Comparison of ENCODE assay signal across 19 mouse cellular contexts in the genomic region with DNA sequence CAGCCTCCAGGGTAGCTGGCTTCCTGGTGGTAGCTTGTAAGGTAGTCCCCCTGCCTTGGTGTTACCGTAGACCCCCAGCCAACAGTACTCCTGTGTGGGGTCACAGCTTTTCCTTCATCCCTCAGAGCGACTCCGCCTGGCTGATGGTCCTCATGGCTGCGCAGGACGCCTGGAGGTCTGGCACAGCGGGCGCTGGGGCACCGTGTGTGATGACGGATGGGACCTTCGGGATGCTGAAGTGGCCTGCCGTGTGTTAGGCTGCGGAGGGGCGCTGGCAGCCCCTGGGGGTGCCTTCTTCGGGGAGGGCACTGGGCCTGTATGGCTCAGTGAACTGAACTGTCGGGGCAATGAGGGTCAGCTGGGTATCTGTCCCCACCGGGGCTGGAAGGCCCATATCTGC. TPM values are rescaled to one million over a fixed set of nuclear protein-coding genes. Genes with fewer than 3 reads are reported as not detected.
DNase-seq lines count a peak whose midpoint lies in the region; ATAC-seq and TF ChIP-seq lines count a peak whose summit lies in the region.
"Had no signal": no experiment of that assay in that cellular context is flagged by ENCODE, and none has a peak within 500 bp of the region (broad histone marks: within the 10 kb centered on the region; RNA-seq: fewer than 3 reads in every experiment).

No protein-coding gene starts in this region.

- 0 out of 2 replicates have a peak overlapping the region, but pooled peaks have one; percentile 57 for H3K4me3 ChIP-seq in hindbrain, embryonic 10.5 days
- no peak overlapping the region for H3K4me3 ChIP-seq in hindbrain, embryonic 16.5 days (ENCODE audit: low read length)
- H3K4me3 ChIP-seq in midbrain, embryonic 13.5 days (replicated peaks): no peak overlapping the region
- no peak overlapping the region for H3K4me3 ChIP-seq in midbrain, postnatal 0 days (ENCODE audit: low read depth, low read length)
- H3K4me3 ChIP-seq in limb, embryonic 10.5 days: peak overlapping the region; percentile 9; the same call in 1 of the 2 replicates
- H3K4me3 ChIP-seq in neural tube, embryonic 13.5 days: no peak overlapping the region
- no peak overlapping the region for H3K4me3 ChIP-seq in cerebellum, adult 2 months (replicated peaks; ENCODE audit: insufficient read depth, low read depth, low read length)
- H3K4me3 ChIP-seq: erythroblast, embryonic 14.5 days had no signal

- H3K9me3 ChIP-seq in hindbrain, embryonic 10.5 days: no peaks in the 10 kb centered on the region; the same call in 1 of the 2 replicates
- no peaks in the 10 kb centered on the region for H3K9me3 ChIP-seq in hindbrain, embryonic 16.5 days (ENCODE audit: control insufficient read depth, low read length)
- no peaks in the 10 kb centered on the region for H3K9me3 ChIP-seq in midbrain, embryonic 13.5 days
- no peaks in the 10 kb centered on the region for H3K9me3 ChIP-seq in midbrain, postnatal 0 days (ENCODE audit: low read length)
- no peaks in the 10 kb centered on the region for H3K9me3 ChIP-seq in limb, embryonic 10.5 days (replicated peaks)
- H3K9me3 ChIP-seq in neural tube, embryonic 13.5 days: no peaks in the 10 kb centered on the region

- no peaks in the 10 kb centered on the region for H3K36me3 ChIP-seq in hindbrain, embryonic 10.5 days
- H3K36me3 ChIP-seq in hindbrain, embryonic 16.5 days (ENCODE audit: control insufficient read depth, insufficient read depth, low read length): no peaks in the 10 kb centered on the region
- H3K36me3 ChIP-seq in midbrain, embryonic 13.5 days: no peaks in the 10 kb centered on the region
- no peaks in the 10 kb centered on the region for H3K36me3 ChIP-seq in midbrain, postnatal 0 days (ENCODE audit: insufficient read depth, low read length)
- H3K36me3 ChIP-seq in limb, embryonic 10.5 days: no peaks in the 10 kb centered on the region
- no peaks in the 10 kb centered on the region for H3K36me3 ChIP-seq in neural tube, embryonic 13.5 days

- no peak overlapping the region for H3K9ac ChIP-seq in hindbrain, embryonic 16.5 days (ENCODE audit: low read depth, low read length)
- H3K9ac ChIP-seq in midbrain, embryonic 13.5 days (replicated peaks): peak overlapping the region; percentile 56
- H3K9ac ChIP-seq in midbrain, postnatal 0 days (replicated peaks; ENCODE audit: low read length, poor library complexity, severe bottlenecking): no peak overlapping the region
- H3K9ac ChIP-seq in neural tube, embryonic 13.5 days: 0 out of 2 replicates have a peak overlapping the region, but pooled peaks have one; percentile 4
- H3K9ac ChIP-seq: liver, embryonic 14.5 days had no signal

- no peak for DNase-seq in hindbrain, embryonic 10.5 days (ENCODE audit: low spot score)
- no peak for DNase-seq in midbrain, postnatal 0 days (ENCODE audit: low spot score)
- DNase-seq in limb, embryonic 10.5 days (ENCODE audit: low spot score): no peak
- DNase-seq in cerebellum, adult 2 months: no peak
- DNase-seq: adrenal gland, postnatal 14 days; kidney, adult 11 months; kidney, postnatal 25 days; layer of hippocampus, adult 9-11 months; spleen, adult 18-20 months; thymus, postnatal 25 days had no signal

- no peaks in the 10 kb centered on the region for H3K27me3 ChIP-seq in hindbrain, embryonic 10.5 days (ENCODE audit: insufficient read depth, poor library complexity, severe bottlenecking)
- H3K27me3 ChIP-seq in hindbrain, embryonic 16.5 days (replicated peaks; ENCODE audit: control insufficient read depth, insufficient read depth, low read length): no peaks in the 10 kb centered on the region
- H3K27me3 ChIP-seq in midbrain, embryonic 13.5 days: no peaks in the 10 kb centered on the region
- no peaks in the 10 kb centered on the region for H3K27me3 ChIP-seq in midbrain, postnatal 0 days (ENCODE audit: insufficient read depth, low read length)
- H3K27me3 ChIP-seq in limb, embryonic 10.5 days (ENCODE audit: low read depth, poor library complexity, severe bottlenecking): no peaks in the 10 kb centered on the region
- H3K27me3 ChIP-seq in neural tube, embryonic 13.5 days: no peaks in the 10 kb centered on the region
- no peaks in the 10 kb centered on the region for H3K27me3 ChIP-seq in cerebellum, adult 2 months (ENCODE audit: control insufficient read depth, insufficient read depth, low read length)

- no peak for TF ChIP-seq POLR2A in cerebellum, adult 2 months (IDR thresholded peaks at IDR 0.05; ENCODE audit: borderline replicate concordance, insufficient read depth, low read length)

- no peak overlapping the region for H3K4me2 ChIP-seq in hindbrain, embryonic 16.5 days (ENCODE audit: low read length)
- H3K4me2 ChIP-seq in midbrain, embryonic 13.5 days (replicated peaks): no peak overlapping the region
- H3K4me2 ChIP-seq in midbrain, postnatal 0 days (ENCODE audit: low read depth, low read length, poor library complexity, severe bottlenecking): no peak overlapping the region
- no peak overlapping the region for H3K4me2 ChIP-seq in neural tube, embryonic 13.5 days

- 65% methylated on average over 16 of the region's 16 CpGs for WGBS in hindbrain, embryonic 10.5 days
- 58% methylated on average over 16 of the region's 16 CpGs for WGBS in hindbrain, embryonic 16.5 days
- 81% methylated on average over 16 of the region's 16 CpGs for WGBS in midbrain, embryonic 13.5 days
- 84% methylated on average over 16 of the region's 16 CpGs for WGBS in midbrain, postnatal 0 days
- 66% methylated on average over 16 of the region's 16 CpGs for WGBS in limb, embryonic 10.5 days
- 63% methylated on average over 16 of the region's 16 CpGs for WGBS in neural tube, embryonic 13.5 days
- WGBS in cerebellum, adult 2 months: 60% methylated on average over 16 of the region's 16 CpGs

- no peak for TF ChIP-seq CTCF in midbrain, postnatal 0 days (IDR thresholded peaks at IDR 0.05)
- TF ChIP-seq CTCF in cerebellum, adult 2 months (IDR thresholded peaks at IDR 0.05; ENCODE audit: borderline replicate concordance, insufficient read depth, low read depth, low read length): no peak

- H3K4me1 ChIP-seq in hindbrain, embryonic 10.5 days (replicated peaks): peaks cover 66% of the 10 kb centered on the region
- peaks cover 30% of the 10 kb centered on the region for H3K4me1 ChIP-seq in hindbrain, embryonic 16.5 days (ENCODE audit: control insufficient read depth, insufficient read depth, low read depth, low read length)
- H3K4me1 ChIP-seq in midbrain, embryonic 13.5 days (replicated peaks): peaks cover 51% of the 10 kb centered on the region
- peaks cover 26% of the 10 kb centered on the region for H3K4me1 ChIP-seq in midbrain, postnatal 0 days (ENCODE audit: insufficient read depth, low read length)
- peaks cover 66% of the 10 kb centered on the region for H3K4me1 ChIP-seq in limb, embryonic 10.5 days
- H3K4me1 ChIP-seq in neural tube, embryonic 13.5 days (replicated peaks): peaks cover 63% of the 10 kb centered on the region
- H3K4me1 ChIP-seq in cerebellum, adult 2 months (ENCODE audit: control insufficient read depth, insufficient read depth, low read length): no peaks in the 10 kb centered on the region; the same call in 1 of the 2 replicates

- peak overlapping the region; percentile 90 for H3K27ac ChIP-seq in hindbrain, embryonic 10.5 days
- no peak overlapping the region for H3K27ac ChIP-seq in hindbrain, embryonic 16.5 days (ENCODE audit: low read depth, low read length)
- 0 out of 2 replicates have a peak overlapping the region, but pooled peaks have one; percentile 100 for H3K27ac ChIP-seq in midbrain, embryonic 13.5 days
- no peak overlapping the region for H3K27ac ChIP-seq in midbrain, postnatal 0 days (ENCODE audit: low read depth, low read length)
- peak overlapping the region; percentile 89 for H3K27ac ChIP-seq in limb, embryonic 10.5 days
- H3K27ac ChIP-seq in neural tube, embryonic 13.5 days (replicated peaks): no peak overlapping the region
- no peak overlapping the region for H3K27ac ChIP-seq in cerebellum, adult 2 months (ENCODE audit: insufficient read depth, low read length)
- H3K27ac ChIP-seq: liver, embryonic 14.5 days had no signal

- ATAC-seq in hindbrain, embryonic 16.5 days: no peak
- ATAC-seq in midbrain, embryonic 13.5 days: no peak
- ATAC-seq in midbrain, postnatal 0 days (ENCODE audit: low FRiP score): no peak
- ATAC-seq in neural tube, embryonic 13.5 days (ENCODE audit: low read depth): no peak
- ATAC-seq: CD4-positive, CD25-positive, alpha-beta regulatory T cell, adult 4 months had no signal

RNA-seq across cellular contexts. Expression of a gene that starts 1.3 kb away (rescaled TPM):
- 1.0 and 1.7 TPM in 2 replicates for polyA plus RNA-seq in hindbrain, embryonic 10.5 days (2016; fragmentation: Nextera tagmentation; extraction: Ambion mirVana)
- 1.1 and 2.4 TPM in 2 replicates for polyA plus RNA-seq in hindbrain, embryonic 16.5 days (2015; fragmentation: Nextera tagmentation; extraction: Ambion mirVana)
- polyA plus RNA-seq in midbrain, embryonic 13.5 days (2015; fragmentation: Nextera tagmentation; extraction: Ambion mirVana): 0.88 and 0.98 TPM in 2 replicates
- 1.9 and 3.4 TPM in 2 replicates for total RNA-seq in midbrain, postnatal 0 days (2014; rRNA removed)
- 1.2 and 1.6 TPM in 2 replicates for polyA plus RNA-seq in midbrain, postnatal 0 days (2015; fragmentation: Nextera tagmentation; extraction: Ambion mirVana)
- 0.95 and 2.0 TPM in 2 replicates for polyA plus RNA-seq in limb, embryonic 10.5 days (2016; fragmentation: Nextera tagmentation; extraction: Ambion mirVana)
- polyA plus RNA-seq in neural tube, embryonic 13.5 days (2015; fragmentation: Nextera tagmentation; extraction: Ambion mirVana): 2.4 and 2.7 TPM in 2 replicates
- polyA plus RNA-seq in cerebellum, adult 2 months (2012; rRNA removed): 1.9 TPM in 2 replicates
- polyA plus RNA-seq: erythroblast, embryonic 14.5 days had no signal

RNA-seq across cellular contexts. Expression of a gene that starts 5.0 kb away (rescaled TPM):
- 5.2 and 9.6 TPM in 2 replicates for polyA plus RNA-seq in hindbrain, embryonic 10.5 days (2016; fragmentation: Nextera tagmentation; extraction: Ambion mirVana)
- 35.2 and 39.3 TPM in 2 replicates for polyA plus RNA-seq in hindbrain, embryonic 16.5 days (2015; fragmentation: Nextera tagmentation; extraction: Ambion mirVana)
- polyA plus RNA-seq in midbrain, embryonic 13.5 days (2015; fragmentation: Nextera tagmentation; extraction: Ambion mirVana): 29.5 and 31.1 TPM in 2 replicates
- 44.8 and 49.7 TPM in 2 replicates for total RNA-seq in midbrain, postnatal 0 days (2014; rRNA removed)
- polyA plus RNA-seq in midbrain, postnatal 0 days (2015; fragmentation: Nextera tagmentation; extraction: Ambion mirVana): 33.2 and 35.9 TPM in 2 replicates
- polyA plus RNA-seq in limb, embryonic 10.5 days (2016; fragmentation: Nextera tagmentation; extraction: Ambion mirVana): 2.8 and 4.9 TPM in 2 replicates
- 21.5 and 23.2 TPM in 2 replicates for polyA plus RNA-seq in neural tube, embryonic 13.5 days (2015; fragmentation: Nextera tagmentation; extraction: Ambion mirVana)
- polyA plus RNA-seq in cerebellum, adult 2 months (2012; rRNA removed): 33.5 and 37.5 TPM in 2 replicates
- total RNA-seq: granulocyte monocyte progenitor cell, adult 5-6 weeks had no signal

RNA-seq across cellular contexts. Expression of a gene that starts 11.8 kb away (rescaled TPM):
- polyA plus RNA-seq in hindbrain, embryonic 10.5 days (2016; fragmentation: Nextera tagmentation; extraction: Ambion mirVana): 5.3 and 6.5 TPM in 2 replicates
- 3.2 and 4.2 TPM in 2 replicates for polyA plus RNA-seq in hindbrain, embryonic 16.5 days (2015; fragmentation: Nextera tagmentation; extraction: Ambion mirVana)
- polyA plus RNA-seq in midbrain, embryonic 13.5 days (2015; fragmentation: Nextera tagmentation; extraction: Ambion mirVana): 4.3 and 4.4 TPM in 2 replicates
- 10.6 and 12.3 TPM in 2 replicates for total RNA-seq in midbrain, postnatal 0 days (2014; rRNA removed)
- polyA plus RNA-seq in midbrain, postnatal 0 days (2015; fragmentation: Nextera tagmentation; extraction: Ambion mirVana): 5.1 and 5.6 TPM in 2 replicates
- 4.2 and 5.1 TPM in 2 replicates for polyA plus RNA-seq in limb, embryonic 10.5 days (2016; fragmentation: Nextera tagmentation; extraction: Ambion mirVana)
- polyA plus RNA-seq in neural tube, embryonic 13.5 days (2015; fragmentation: Nextera tagmentation; extraction: Ambion mirVana): 4.6 and 4.8 TPM in 2 replicates
- polyA plus RNA-seq in cerebellum, adult 2 months (2012; rRNA removed): 9.8 and 10.4 TPM in 2 replicates

RNA-seq across cellular contexts. Expression of a gene that starts 20.5 kb away (rescaled TPM):
- not detected in 2 replicates for polyA plus RNA-seq in hindbrain, embryonic 10.5 days (2016; fragmentation: Nextera tagmentation; extraction: Ambion mirVana)
- polyA plus RNA-seq in hindbrain, embryonic 16.5 days (2015; fragmentation: Nextera tagmentation; extraction: Ambion mirVana): 0.48 and 0.52 TPM in 2 replicates
- polyA plus RNA-seq in midbrain, embryonic 13.5 days (2015; fragmentation: Nextera tagmentation; extraction: Ambion mirVana): 0.31 and 0.32 TPM in 2 replicates
- 0.57 TPM in 1 of 2 replicates, not detected in the other for total RNA-seq in midbrain, postnatal 0 days (2014; rRNA removed)
- polyA plus RNA-seq in midbrain, postnatal 0 days (2015; fragmentation: Nextera tagmentation; extraction: Ambion mirVana): 0.32 and 0.43 TPM in 2 replicates
- polyA plus RNA-seq in limb, embryonic 10.5 days (2016; fragmentation: Nextera tagmentation; extraction: Ambion mirVana): not detected in 2 replicates
- 0.35 and 0.47 TPM in 2 replicates for polyA plus RNA-seq in neural tube, embryonic 13.5 days (2015; fragmentation: Nextera tagmentation; extraction: Ambion mirVana)
- 0.59 and 0.61 TPM in 2 replicates for polyA plus RNA-seq in cerebellum, adult 2 months (2012; rRNA removed)
- total RNA-seq: granulocyte monocyte progenitor cell, adult 5-6 weeks; neutrophil, adult 5-6 weeks had no signal
- polyA plus RNA-seq: CD4-positive, CD25-positive, alpha-beta regulatory T cell, adult 4 months; erythroblast, embryonic 14.5 days had no signal

RNA-seq across cellular contexts. Expression of a gene that starts 37.4 kb away (rescaled TPM):
- not detected in 2 replicates for polyA plus RNA-seq in hindbrain, embryonic 10.5 days (2016; fragmentation: Nextera tagmentation; extraction: Ambion mirVana)
- 0.14 TPM in 1 of 2 replicates, not detected in the other for polyA plus RNA-seq in hindbrain, embryonic 16.5 days (2015; fragmentation: Nextera tagmentation; extraction: Ambion mirVana)
- polyA plus RNA-seq in midbrain, embryonic 13.5 days (2015; fragmentation: Nextera tagmentation; extraction: Ambion mirVana): 0.12 and 0.13 TPM in 2 replicates
- total RNA-seq in midbrain, postnatal 0 days (2014; rRNA removed): 0.49 TPM in 1 of 2 replicates, not detected in the other
- 0.20 TPM in 1 of 2 replicates, not detected in the other for polyA plus RNA-seq in midbrain, postnatal 0 days (2015; fragmentation: Nextera tagmentation; extraction: Ambion mirVana)
- polyA plus RNA-seq in limb, embryonic 10.5 days (2016; fragmentation: Nextera tagmentation; extraction: Ambion mirVana): 0.10 and 0.18 TPM in 2 replicates
- polyA plus RNA-seq in neural tube, embryonic 13.5 days (2015; fragmentation: Nextera tagmentation; extraction: Ambion mirVana): not detected in 2 replicates
- 0.15 and 0.38 TPM in 2 replicates for polyA plus RNA-seq in cerebellum, adult 2 months (2012; rRNA removed)
- total RNA-seq: granulocyte monocyte progenitor cell, adult 5-6 weeks; MEL; neutrophil, adult 5-6 weeks had no signal
- polyA plus RNA-seq: CD4-positive, CD25-positive, alpha-beta regulatory T cell, adult 4 months; erythroblast, embryonic 14.5 days had no signal

Comparison
In these comparisons a context has a peak if more than half of its experiments do, and no peak if none do; other contexts are left out.
1. H3K27ac ChIP-seq: peak in hindbrain, embryonic 10.5 days (single experiment), midbrain, embryonic 13.5 days (single experiment) and limb, embryonic 10.5 days (single experiment); none in hindbrain, embryonic 16.5 days (single experiment), midbrain, postnatal 0 days (single experiment), neural tube, embryonic 13.5 days (single experiment) and cerebellum, adult 2 months (single experiment).
2. H3K4me3 ChIP-seq: peak in hindbrain, embryonic 10.5 days (single experiment) and limb, embryonic 10.5 days (single experiment); none in hindbrain, embryonic 16.5 days (single experiment), midbrain, embryonic 13.5 days (single experiment), midbrain, postnatal 0 days (single experiment), neural tube, embryonic 13.5 days (single experiment) and cerebellum, adult 2 months (single experiment).
3. H3K9ac ChIP-seq: peak in midbrain, embryonic 13.5 days (single experiment) and neural tube, embryonic 13.5 days (single experiment); none in hindbrain, embryonic 16.5 days (single experiment) and midbrain, postnatal 0 days (single experiment).